Mouse (Mus musculus): ENCODE measurements at regions not wholly inside any gene's neighbourhood (a gene's known extent, or its start where the extent isn't known, plus 50 kb on each side); places are given as distances from the start of the nearest gene placed in this dataset.

DNA sequence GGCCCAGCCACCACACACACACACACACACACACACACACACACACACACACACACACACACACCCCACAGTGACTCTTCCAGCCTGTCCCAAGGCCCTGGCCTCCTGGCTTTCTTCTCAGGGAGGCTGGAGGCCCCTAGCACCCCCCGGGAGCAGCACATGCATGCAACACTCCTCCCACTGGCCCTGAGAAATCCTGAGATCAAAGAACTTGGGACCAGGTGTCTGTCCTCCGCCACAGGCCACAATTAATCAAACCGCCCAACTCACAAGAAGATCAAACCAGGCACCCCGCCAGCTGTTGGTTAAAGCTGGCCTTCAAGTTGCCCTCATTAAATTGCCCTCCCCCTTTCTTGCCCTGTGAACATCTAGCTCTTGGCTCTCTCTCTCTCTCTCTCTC is 143.8 kb upstream of the Zfp703 start:
- in situ Hi-C loops (cut with MboI; ENCODE audit: low pct_ligation_motif_present, low pct_unique_long_range_greater_than_20kb, low sequenced_read_pairs) (no loop called here), dilution Hi-C loops (cut with MboI; ENCODE audit: extremely low pct_ligation_motif_present, extremely low pct_unique_long_range_greater_than_20kb, low sequenced_read_pairs) (no loop called here)
- peaks cover 15 to 56% of the 10 kb centered on the region in 2 experiments for H3K4me1 ChIP-seq (ENCODE audit: control insufficient read depth in 1 of 2, insufficient read depth in 2 of 2)
- H3K9ac ChIP-seq (ENCODE audit: insufficient read depth, low read depth) = no peak overlapping the region
- no peaks in the 10 kb centered on the region for H3K36me3 ChIP-seq (replicated peaks in 1 of 2; ENCODE audit: control insufficient read depth in 1 of 2, insufficient read depth in 1 of 2, low read length in 1 of 2)
- H3K4me2 ChIP-seq (ENCODE audit: insufficient read depth, low read depth, poor library complexity, severe bottlenecking) = no peak overlapping the region
- H3K4me3 ChIP-seq (replicated peaks in 1 of 3; ENCODE audit: low read depth in 2 of 3, low read length in 2 of 3, poor library complexity in 1 of 3) = no peak overlapping the region
- no peaks in the 10 kb centered on the region for H3K27me3 ChIP-seq (replicated peaks)
- H3K79me2 ChIP-seq (replicated peaks; ENCODE audit: control insufficient read depth, extremely low read depth, insufficient read depth, poor library complexity, severe bottlenecking) = no peaks in the 10 kb centered on the region
- TF ChIP-seq ZC3H11A (IDR thresholded peaks at IDR 0.05; ENCODE audit: low read depth, low read length) (no peak), ETS1 (conservative IDR thresholded peaks at IDR 0.05; ENCODE audit: low read depth, low read length) (no peak), KAT2A (IDR thresholded peaks at IDR 0.05; ENCODE audit: insufficient replicate concordance, low read length) (no peak), MAX (IDR thresholded peaks at IDR 0.05; ENCODE audit: low read length) (no peak), ZNF384 (IDR thresholded peaks at IDR 0.05; ENCODE audit: low read depth, low read length) (no peak)
- no peak overlapping the region for H3K27ac ChIP-seq (ENCODE audit: insufficient read depth, low read depth)
- H3K9me3 ChIP-seq (replicated peaks; ENCODE audit: low read length) = no peaks in the 10 kb centered on the region
- DNase-seq (ENCODE audit: extremely low read depth) = no peak

DNA sequence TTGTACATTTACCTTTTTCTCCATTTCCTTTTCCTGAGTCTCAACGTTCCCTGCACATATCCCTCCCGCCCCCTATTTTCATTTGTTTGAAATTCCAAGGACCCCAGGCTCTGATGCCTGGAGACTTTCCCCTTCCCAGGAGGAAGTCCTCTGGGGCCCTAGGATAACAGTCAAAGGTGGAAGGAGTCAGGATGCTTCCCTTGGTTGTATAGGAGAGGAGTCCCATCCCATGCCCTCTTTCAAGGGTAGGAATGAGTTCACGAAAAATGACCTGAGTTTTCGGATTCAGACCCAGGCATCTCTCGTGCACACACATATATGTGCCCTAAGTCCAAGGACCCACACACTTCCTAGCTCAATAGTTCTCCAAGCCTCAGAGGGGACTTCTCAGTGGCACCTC is 143.3 kb upstream of the Zfp703 start:
- H3K4me1 ChIP-seq (ENCODE audit: control insufficient read depth in 1 of 2, insufficient read depth in 2 of 2) = peaks cover 15 to 55% of the 10 kb centered on the region in 2 experiments
- no peaks in the 10 kb centered on the region for H3K36me3 ChIP-seq (replicated peaks in 1 of 2; ENCODE audit: control insufficient read depth in 1 of 2, insufficient read depth in 1 of 2, low read length in 1 of 2)
- no peak overlapping the region for H3K27ac ChIP-seq (ENCODE audit: insufficient read depth, low read depth)
- TF ChIP-seq RCOR1 (conservative IDR thresholded peaks at IDR 0.05; ENCODE audit: low read depth, low read length) (no peak), ZMIZ1 (IDR thresholded peaks at IDR 0.05; ENCODE audit: low read depth, low read length) (no peak), PAX5 (IDR thresholded peaks at IDR 0.05; ENCODE audit: low read length) (no peak), USF2 (conservative IDR thresholded peaks at IDR 0.05; ENCODE audit: low read depth, low read length) (no peak), ELF1 (IDR thresholded peaks at IDR 0.05; ENCODE audit: low read depth, low read length) (no peak), MAX (IDR thresholded peaks at IDR 0.05; ENCODE audit: low read length) (no peak)
- no peak for DNase-seq (ENCODE audit: extremely low read depth)
- no peak overlapping the region for H3K4me3 ChIP-seq (replicated peaks in 1 of 3; ENCODE audit: low read depth in 2 of 3, low read length in 2 of 3, poor library complexity in 1 of 3)
- no peak overlapping the region for H3K9ac ChIP-seq (ENCODE audit: insufficient read depth, low read depth)
- in situ Hi-C loops (cut with MboI; ENCODE audit: low pct_ligation_motif_present, low pct_unique_long_range_greater_than_20kb, low sequenced_read_pairs) = no loop called here
- no peaks in the 10 kb centered on the region for H3K27me3 ChIP-seq (replicated peaks)
- H3K79me2 ChIP-seq (replicated peaks; ENCODE audit: control insufficient read depth, extremely low read depth, insufficient read depth, poor library complexity, severe bottlenecking) = no peaks in the 10 kb centered on the region
- H3K9me3 ChIP-seq (replicated peaks; ENCODE audit: low read length) = no peaks in the 10 kb centered on the region
- dilution Hi-C loops (cut with MboI; ENCODE audit: extremely low pct_ligation_motif_present, extremely low pct_unique_long_range_greater_than_20kb, low sequenced_read_pairs) = no loop called here
- no peak overlapping the region for H3K4me2 ChIP-seq (ENCODE audit: insufficient read depth, low read depth, poor library complexity, severe bottlenecking)

DNA sequence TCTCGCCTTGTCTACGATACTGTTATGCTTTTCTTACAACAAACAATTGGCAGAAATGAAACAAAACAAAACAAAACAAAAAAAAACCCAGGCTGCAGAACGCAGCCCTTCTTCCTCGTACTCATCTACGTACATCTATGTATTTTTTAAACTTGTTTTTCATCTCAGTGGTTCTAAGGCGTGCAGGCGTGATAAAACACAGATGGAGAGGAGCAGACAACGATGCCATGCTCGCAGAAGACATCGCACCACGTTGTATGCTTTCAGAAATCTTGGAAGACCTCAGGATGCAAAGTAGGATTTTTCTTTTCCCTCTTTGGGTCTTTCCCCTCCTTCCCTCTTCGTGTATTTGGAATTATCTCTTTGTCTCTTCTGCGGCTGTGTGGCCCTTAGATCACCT is 142.5 kb upstream of the Zfp703 start:
- DNase-seq (ENCODE audit: extremely low read depth) = no peak
- Histone ChIP-seq H3K27ac (ENCODE audit: insufficient read depth, low read depth) (no peak overlapping the region), H3K9ac (ENCODE audit: insufficient read depth, low read depth) (no peak overlapping the region), H3K4me2 (ENCODE audit: insufficient read depth, low read depth, poor library complexity, severe bottlenecking) (no peak overlapping the region), H3K79me2 (replicated peaks; ENCODE audit: control insufficient read depth, extremely low read depth, insufficient read depth, poor library complexity, severe bottlenecking) (no peaks in the 10 kb centered on the region), H3K4me1 (ENCODE audit: control insufficient read depth in 1 of 2, insufficient read depth in 2 of 2) (peaks cover 15 to 52% of the 10 kb centered on the region in 2 experiments), H3K9me3 (replicated peaks; ENCODE audit: low read length) (no peaks in the 10 kb centered on the region), H3K27me3 (replicated peaks) (no peaks in the 10 kb centered on the region), H3K36me3 (replicated peaks in 1 of 2; ENCODE audit: control insufficient read depth in 1 of 2, insufficient read depth in 1 of 2, low read length in 1 of 2) (no peaks in the 10 kb centered on the region), H3K4me3 (replicated peaks in 1 of 3; ENCODE audit: low read depth in 2 of 3, low read length in 2 of 3, poor library complexity in 1 of 3) (no peak overlapping the region)
- no peak for TF ChIP-seq USF2 (conservative IDR thresholded peaks at IDR 0.05; ENCODE audit: low read depth, low read length)
- TF ChIP-seq POLR2AphosphoS2 (IDR thresholded peaks at IDR 0.05; ENCODE audit: low read depth, low read length) = no peak
- no peak for TF ChIP-seq NELFE (IDR thresholded peaks at IDR 0.05; ENCODE audit: low read depth, low read length)
- no peak for TF ChIP-seq BHLHE40 (IDR thresholded peaks at IDR 0.05; ENCODE audit: low read depth, low read length)
- no peak for TF ChIP-seq MYC (IDR thresholded peaks at IDR 0.05; ENCODE audit: low read depth, low read length)
- no peak for TF ChIP-seq ETS1 (conservative IDR thresholded peaks at IDR 0.05; ENCODE audit: low read depth, low read length)
- TF ChIP-seq RAD21 (IDR thresholded peaks at IDR 0.05; ENCODE audit: low read depth, low read length) = no peak
- TF ChIP-seq MAFK (IDR thresholded peaks at IDR 0.05; ENCODE audit: insufficient replicate concordance, low read length) = no peak
- TF ChIP-seq MAZ (IDR thresholded peaks at IDR 0.05; ENCODE audit: low read depth, low read length) = no peak
- no peak for TF ChIP-seq MEF2A (IDR thresholded peaks at IDR 0.05; ENCODE audit: borderline replicate concordance, low read depth, low read length)
- no peak for TF ChIP-seq TBP (conservative IDR thresholded peaks at IDR 0.05; ENCODE audit: low read depth, low read length)
- no peak for TF ChIP-seq KAT2A (IDR thresholded peaks at IDR 0.05; ENCODE audit: insufficient replicate concordance, low read length)
- no peak for TF ChIP-seq CHD1 (IDR thresholded peaks at IDR 0.05; ENCODE audit: low read depth, low read length)
- no peak for TF ChIP-seq ZKSCAN1 (IDR thresholded peaks at IDR 0.05; ENCODE audit: borderline replicate concordance, low read depth, low read length)
- TF ChIP-seq JUND (conservative IDR thresholded peaks at IDR 0.05; ENCODE audit: low read depth, low read length) = no peak
- no peak for TF ChIP-seq TCF12 (IDR thresholded peaks at IDR 0.05; ENCODE audit: low read depth, low read length)
- TF ChIP-seq SMC3 (IDR thresholded peaks at IDR 0.05; ENCODE audit: low read depth, low read length) = no peak
- in situ Hi-C loops (cut with MboI; ENCODE audit: low pct_ligation_motif_present, low pct_unique_long_range_greater_than_20kb, low sequenced_read_pairs) = no loop called here
- dilution Hi-C loops (cut with MboI; ENCODE audit: extremely low pct_ligation_motif_present, extremely low pct_unique_long_range_greater_than_20kb, low sequenced_read_pairs) = no loop called here
